Mouse (Mus musculus): ENCODE results near the gene Irf9.

The Irf9 gene

GRCm38 (mm10) chr14:55603271-55603632, at the start of gene Irf9:
Irf9 (plus strand) TSS chr14:55603571.
- DNase-seq (ENCODE audit: low spot score): no peak

DNA sequence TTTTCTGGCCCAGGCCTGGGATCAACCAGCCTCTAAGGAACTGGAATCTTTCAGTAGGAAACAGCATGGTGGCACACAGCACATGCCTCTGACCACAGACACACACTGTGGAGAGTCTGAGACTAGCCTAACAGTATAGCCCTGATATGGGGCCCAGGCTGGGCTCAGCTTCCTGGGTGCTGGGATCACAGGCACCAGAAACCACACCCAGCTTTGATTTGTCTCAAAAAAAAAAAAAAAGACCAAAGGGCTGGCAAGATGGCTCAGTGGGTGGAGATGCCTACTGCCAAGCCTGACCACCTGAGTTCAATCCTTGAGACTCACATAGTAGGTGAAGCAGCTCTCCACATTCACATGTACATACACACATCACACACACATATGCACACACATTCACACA, 48.7 kb upstream of the Irf9 start:
- no peak for DNase-seq (ENCODE audit: low spot score)

DNA sequence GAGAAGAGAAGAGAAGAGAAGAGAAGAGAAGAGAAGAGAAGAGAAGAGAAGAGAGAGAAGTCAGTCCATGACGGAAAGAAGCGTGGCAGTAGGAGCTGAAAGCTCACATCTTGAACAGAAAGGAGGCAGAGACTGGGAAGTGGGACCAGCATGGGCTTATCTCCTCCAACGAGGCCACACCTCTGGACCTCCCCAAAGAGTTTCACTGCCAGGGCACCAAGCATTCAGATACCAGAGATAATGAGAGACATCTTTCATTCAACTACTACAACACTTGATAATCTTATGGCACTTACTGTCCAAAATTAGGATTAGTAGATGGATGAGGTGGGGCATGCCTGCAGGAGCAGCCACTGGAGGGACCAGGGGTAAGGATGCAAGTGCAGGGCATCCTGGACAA, 47.6 kb upstream of the Irf9 start:
- DNase-seq (ENCODE audit: low spot score): no peak

GRCm38 (mm10) chr14:55557003-55557402, 46.4 kb upstream of the Irf9 start:
- peak; percentile 65 for DNase-seq (ENCODE audit: low spot score)

GRCm38 (mm10) chr14:55557587-55557986, 45.8 kb upstream of the Irf9 start:
- no peak for DNase-seq (ENCODE audit: low spot score)

DNA sequence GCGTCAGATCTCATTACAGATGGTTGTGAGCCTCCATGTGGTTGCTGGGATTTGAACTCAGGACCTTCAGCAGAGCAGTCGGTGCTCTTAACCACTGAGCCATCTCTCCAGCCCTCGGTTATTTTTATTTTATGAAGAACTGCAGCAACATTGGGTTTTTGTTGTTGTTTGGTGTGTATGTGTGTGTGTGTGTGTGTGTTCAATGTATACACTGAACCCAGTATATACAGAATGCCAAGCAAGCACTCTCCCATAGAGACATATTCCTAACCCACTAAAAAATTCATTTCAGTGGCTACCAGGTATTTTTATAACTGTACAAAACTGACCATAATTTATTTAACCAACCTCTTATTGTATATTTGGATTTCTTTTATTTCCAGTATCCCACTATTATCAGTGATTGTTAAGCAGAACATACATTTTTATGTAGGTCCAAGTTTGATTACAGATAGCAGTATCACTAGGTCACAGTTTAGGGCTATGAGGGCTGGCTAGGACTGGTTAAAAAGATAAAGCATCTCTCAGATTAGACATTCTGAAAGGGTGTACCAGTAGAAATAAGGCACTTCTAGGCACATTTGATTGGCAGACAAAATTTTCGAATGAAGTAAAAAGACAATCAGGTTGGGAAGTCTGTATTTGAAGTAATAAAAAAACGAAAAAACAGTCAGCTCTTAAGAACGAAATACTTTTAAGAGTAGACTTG, 44.5 kb upstream of the Irf9 start:
- DNase-seq (ENCODE audit: low spot score): no peak

- DNase-seq (ENCODE audit: low spot score): peak; percentile 93
These were observed 43.6 kb upstream of the Irf9 start, which contains the start of gene Dcaf11 for GRCm38 (mm10) chr14:55559799-55560201. Dcaf11 (plus strand) TSS chr14:55560006.

- peak; percentile 99 for DNase-seq (ENCODE audit: low spot score)
These were observed 42.9 kb upstream of the Irf9 start, which contains the start of gene A730061H03Rik for GRCm38 (mm10) chr14:55560202-55561073. A730061H03Rik (minus strand) TSS chr14:55560406.

- peak; percentile 17 for DNase-seq (ENCODE audit: low spot score)
These were observed 41.5 kb upstream of the Irf9 start for GRCm38 (mm10) chr14:55561860-55562259.

DNA sequence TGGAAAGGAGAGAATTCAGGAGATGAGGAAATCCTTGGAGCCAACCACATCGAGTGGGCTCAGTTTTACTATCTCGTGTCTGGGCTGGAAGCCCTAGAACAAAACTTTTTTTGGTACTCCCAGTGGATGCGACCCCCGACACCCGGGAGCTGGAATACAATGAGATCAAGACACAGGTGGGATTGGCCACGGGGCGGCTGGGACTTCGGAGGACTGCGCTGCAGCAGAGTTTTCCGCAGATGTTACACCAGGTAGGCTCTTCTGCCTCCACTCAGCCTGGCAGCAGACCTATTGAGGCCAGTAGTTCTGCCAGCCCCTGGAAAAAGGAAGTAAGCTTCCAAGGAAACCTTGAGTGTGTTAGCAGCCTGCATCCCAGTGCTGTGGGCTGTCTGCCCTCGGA, 40.1 kb upstream of the Irf9 start:
- DNase-seq (ENCODE audit: low spot score): peak; percentile 8

GRCm38 (mm10) chr14:55565748-55566147, 37.6 kb upstream of the Irf9 start:
- no peak for DNase-seq (ENCODE audit: low spot score)

DNA sequence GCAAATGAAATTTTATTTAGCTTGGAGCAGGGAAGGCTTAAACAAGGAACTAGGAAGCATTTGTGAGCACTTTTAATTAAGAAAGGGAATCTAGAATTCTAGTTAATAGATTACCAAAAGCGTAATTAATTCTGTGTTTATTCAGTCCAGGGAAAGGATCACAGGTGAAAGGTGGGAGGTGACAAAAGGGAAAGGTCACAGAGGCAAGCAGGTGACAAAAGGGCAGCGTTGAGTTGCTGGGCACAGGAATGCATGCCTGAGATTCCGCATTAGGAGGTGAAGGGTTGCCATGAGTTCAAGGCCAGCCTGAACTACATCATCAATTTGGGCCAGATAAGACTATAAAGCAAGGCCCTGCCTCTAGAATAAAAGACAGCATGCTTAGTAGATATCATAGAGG, 35.9 kb upstream of the Irf9 start:
- no peak for DNase-seq (ENCODE audit: low spot score)

GRCm38 (mm10) chr14:55570588-55570987, 32.8 kb upstream of the Irf9 start:
- DNase-seq (ENCODE audit: low spot score): no peak

DNA sequence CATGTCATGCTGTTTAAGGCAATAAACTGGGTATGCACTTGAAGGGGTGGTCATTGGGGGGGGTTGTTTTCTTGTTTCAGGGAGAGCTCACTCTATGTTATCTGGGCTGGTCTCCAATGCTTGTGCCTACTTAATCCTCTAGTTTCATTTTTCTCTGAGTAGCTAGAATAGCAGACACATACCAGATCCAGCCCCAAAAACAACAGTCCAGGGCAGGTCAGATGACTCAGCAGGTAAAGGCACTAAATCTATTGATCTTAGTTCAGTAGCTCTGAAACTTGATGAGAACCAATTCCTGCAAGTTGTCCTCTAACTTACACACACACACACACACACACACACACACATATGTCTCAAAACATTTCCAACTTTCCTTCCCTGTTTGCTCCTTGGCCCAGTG, 31.6 kb upstream of the Irf9 start:
- no peak for DNase-seq (ENCODE audit: low spot score)

- no peak for DNase-seq (ENCODE audit: low spot score)
These were observed 28.1 kb upstream of the Irf9 start, which contains the start of gene Fitm1 for GRCm38 (mm10) chr14:55575302-55575701. Fitm1 (plus strand) TSS chr14:55575617.

GRCm38 (mm10) chr14:55575711-55576110, 27.7 kb upstream of the Irf9 start:
- no peak for DNase-seq (ENCODE audit: low spot score)

GRCm38 (mm10) chr14:55576376-55576775, 27.0 kb upstream of the Irf9 start:
- DNase-seq (ENCODE audit: low spot score): peak; percentile 60

- DNase-seq (ENCODE audit: low spot score): peak; percentile 82
These were observed 25.3 kb upstream of the Irf9 start, which contains the start of gene Psme1 for GRCm38 (mm10) chr14:55577871-55578667. Psme1 (plus strand) TSS chr14:55578123.

- peak; percentile 70 for DNase-seq (ENCODE audit: low spot score)
These were observed 24.6 kb upstream of the Irf9 start for GRCm38 (mm10) chr14:55578668-55579269.

- no peak for DNase-seq (ENCODE audit: low spot score)
These were observed 23.6 kb upstream of the Irf9 start for GRCm38 (mm10) chr14:55579511-55580496.

DNA sequence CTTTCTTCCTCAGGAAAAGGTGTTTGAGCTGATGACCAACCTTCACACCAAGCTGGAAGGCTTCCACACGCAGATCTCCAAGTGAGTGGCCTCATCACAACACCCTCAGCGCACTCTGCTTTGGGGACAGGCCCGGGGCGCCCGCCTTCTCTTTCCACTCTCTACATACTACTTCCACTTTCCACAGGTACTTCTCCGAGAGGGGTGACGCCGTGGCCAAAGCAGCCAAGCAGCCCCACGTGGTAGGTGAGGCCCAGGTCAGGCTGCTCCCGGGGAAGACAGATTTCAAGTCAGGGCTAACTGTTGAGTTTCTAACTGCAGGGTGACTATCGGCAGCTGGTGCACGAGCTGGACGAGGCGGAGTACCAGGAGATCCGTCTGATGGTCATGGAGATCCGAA, 22.6 kb upstream of the Irf9 start:
- no peak for DNase-seq (ENCODE audit: low spot score)
